Mouse (Mus musculus): Measurements from ENCODE around the gene Angel1. TPM values are rescaled to one million over a fixed set of nuclear protein-coding genes. Genes with fewer than 3 reads are reported as not detected.

Gene Angel1
- polyA plus RNA-seq (2015; fragmentation: Nextera tagmentation; extraction: Ambion mirVana): 6.2 TPM in 2 replicates

DNA sequence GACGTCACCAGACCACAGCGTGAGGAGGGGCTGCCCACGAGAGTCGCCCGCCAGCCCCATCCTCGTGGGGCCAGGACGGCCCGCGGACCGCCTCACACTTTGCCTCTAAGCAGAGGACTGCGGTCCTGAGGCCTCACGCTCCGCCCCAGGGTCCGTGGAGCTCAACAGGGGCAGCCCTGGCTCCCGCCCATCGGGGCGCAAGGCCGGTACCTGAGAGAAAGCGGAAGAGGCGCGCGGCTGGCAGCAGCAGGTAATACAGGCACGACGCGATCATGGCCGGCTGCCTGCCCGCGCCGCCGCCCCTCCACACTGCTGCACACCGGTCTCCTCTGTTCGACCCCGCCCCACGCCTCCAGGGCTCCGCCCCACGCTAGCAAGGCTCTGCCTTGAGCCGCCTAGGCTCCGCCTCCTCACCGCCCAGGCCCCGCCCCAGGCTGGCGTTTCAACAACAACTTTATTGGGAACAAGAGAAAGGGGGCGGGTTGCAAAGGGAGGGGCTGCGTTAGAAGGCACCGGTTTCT, at the start of gene Angel1:
Gene Angel1 (minus strand): TSS at position 341 of the 521 bp plus-strand sequence.
- no peaks in the 10 kb centered on the region for H3K27me3 ChIP-seq (ENCODE audit: insufficient read depth, low read length)
- no peaks in the 10 kb centered on the region for H3K4me1 ChIP-seq (replicated peaks; ENCODE audit: insufficient read depth, low read length)
- H3K36me3 ChIP-seq (ENCODE audit: insufficient read depth, low read length): no peaks in the 10 kb centered on the region
- H3K4me2 ChIP-seq (ENCODE audit: low read length): peak within 1 kb of the TSS; percentile 94
- TF ChIP-seq CTCF (IDR thresholded peaks at IDR 0.05; ENCODE audit: low read depth): peak; percentile 9; the same call in 1 of the 2 replicates
- peak within 1 kb of the TSS; percentile 61 for H3K9ac ChIP-seq (ENCODE audit: low read depth, low read length)
- H3K27ac ChIP-seq: no peak within 1 kb of the TSS
- WGBS: under 1% methylated on average over 40 of the region's 44 CpGs
- no peaks in the 10 kb centered on the region for H3K9me3 ChIP-seq (replicated peaks; ENCODE audit: low read length)
- ATAC-seq (replicated peaks; ENCODE audit: low FRiP score, low read depth): peak; percentile 99
- H3K4me3 ChIP-seq (replicated peaks; ENCODE audit: low read depth, low read length): peak within 1 kb of the TSS; percentile 60
- DNase-seq (ENCODE audit: low spot score): peak; percentile 97

DNA sequence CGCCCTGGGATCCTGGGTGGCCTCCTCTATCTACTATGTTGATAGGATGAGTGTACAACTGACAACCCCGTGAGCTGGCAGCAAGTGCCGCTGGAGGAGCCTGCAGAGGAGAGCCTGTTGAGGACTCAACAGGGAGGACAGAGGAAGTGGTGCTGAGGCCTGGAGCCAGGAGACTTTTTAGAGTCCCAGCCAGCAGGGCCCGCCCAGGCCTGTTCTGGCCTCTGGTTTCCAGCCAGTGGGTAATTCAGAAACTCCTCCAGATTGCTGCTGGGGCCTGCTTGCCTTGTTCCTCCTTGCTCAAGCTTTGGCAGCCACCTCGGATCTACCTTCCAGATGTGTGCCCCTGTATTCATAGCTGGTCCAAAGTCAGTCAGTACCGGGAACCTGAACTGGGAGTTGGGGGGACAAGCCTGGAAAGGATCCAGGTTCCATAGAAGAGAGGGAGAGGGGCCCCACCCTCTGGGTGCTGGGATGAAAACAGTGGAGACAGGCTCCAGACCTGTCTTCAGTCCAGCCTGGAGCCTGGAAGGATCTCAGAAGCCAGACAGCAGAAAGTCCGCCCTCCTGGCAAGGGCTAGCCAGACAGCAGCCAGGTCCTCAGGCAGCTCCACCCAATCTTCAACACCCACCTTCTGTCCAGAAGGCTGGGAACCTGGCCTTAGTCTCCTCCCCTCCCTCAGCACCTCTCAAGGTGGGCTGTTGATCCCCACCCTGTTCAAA, 49.5 kb upstream of the Angel1 start:
- Histone ChIP-seq H3K9me3 (replicated peaks; ENCODE audit: low read length) (no peaks in the 10 kb centered on the region), H3K4me1 (replicated peaks; ENCODE audit: insufficient read depth, low read length) (no peaks in the 10 kb centered on the region), H3K27me3 (ENCODE audit: insufficient read depth, low read length) (no peaks in the 10 kb centered on the region), H3K36me3 (ENCODE audit: insufficient read depth, low read length) (no peaks in the 10 kb centered on the region), H3K4me3 (replicated peaks; ENCODE audit: low read depth, low read length) (no peak overlapping the region), H3K9ac (ENCODE audit: low read depth, low read length) (no peak overlapping the region), H3K27ac (no peak overlapping the region), H3K4me2 (ENCODE audit: low read length) (no peak overlapping the region)
- no peak for TF ChIP-seq CTCF (IDR thresholded peaks at IDR 0.05; ENCODE audit: low read depth)
- DNase-seq (ENCODE audit: low spot score) (no peak), ATAC-seq (replicated peaks; ENCODE audit: low FRiP score, low read depth) (no peak)
- 77% methylated on average over 7 of the region's 7 CpGs for WGBS

DNA sequence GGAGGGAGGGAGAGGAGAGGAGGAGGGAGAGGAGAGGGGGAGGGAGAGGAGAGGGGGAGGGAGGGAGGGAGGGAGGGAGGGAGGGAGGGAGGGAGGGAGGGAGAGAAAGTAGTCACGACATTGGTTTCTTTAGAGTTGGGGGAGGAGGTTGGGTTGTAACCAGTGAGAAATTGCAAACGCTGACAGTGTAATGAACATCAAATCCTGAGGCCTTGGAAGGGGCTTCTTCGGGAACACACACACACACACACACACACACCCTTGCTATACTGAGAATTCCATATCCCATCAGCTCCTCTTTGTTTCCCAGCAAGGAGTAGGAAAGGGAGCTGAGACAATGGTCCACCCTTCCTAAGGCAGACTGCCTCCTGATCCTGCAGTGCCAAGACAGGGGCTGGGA, 46.3 kb upstream of the Angel1 start:
- Histone ChIP-seq H3K27me3 (ENCODE audit: insufficient read depth, low read length) (no peaks in the 10 kb centered on the region), H3K27ac (no peak overlapping the region), H3K4me2 (ENCODE audit: low read length) (no peak overlapping the region), H3K4me3 (replicated peaks; ENCODE audit: low read depth, low read length) (no peak overlapping the region), H3K36me3 (ENCODE audit: insufficient read depth, low read length) (no peaks in the 10 kb centered on the region), H3K9ac (ENCODE audit: low read depth, low read length) (no peak overlapping the region), H3K4me1 (replicated peaks; ENCODE audit: insufficient read depth, low read length) (no peaks in the 10 kb centered on the region; the same call in 1 of the 2 replicates), H3K9me3 (replicated peaks; ENCODE audit: low read length) (no peaks in the 10 kb centered on the region)
- ATAC-seq (replicated peaks; ENCODE audit: low FRiP score, low read depth) (no peak), DNase-seq (ENCODE audit: low spot score) (no peak)
- WGBS: 23% methylated on average over 3 of the region's 3 CpGs
- no peak for TF ChIP-seq CTCF (IDR thresholded peaks at IDR 0.05; ENCODE audit: low read depth)

DNA sequence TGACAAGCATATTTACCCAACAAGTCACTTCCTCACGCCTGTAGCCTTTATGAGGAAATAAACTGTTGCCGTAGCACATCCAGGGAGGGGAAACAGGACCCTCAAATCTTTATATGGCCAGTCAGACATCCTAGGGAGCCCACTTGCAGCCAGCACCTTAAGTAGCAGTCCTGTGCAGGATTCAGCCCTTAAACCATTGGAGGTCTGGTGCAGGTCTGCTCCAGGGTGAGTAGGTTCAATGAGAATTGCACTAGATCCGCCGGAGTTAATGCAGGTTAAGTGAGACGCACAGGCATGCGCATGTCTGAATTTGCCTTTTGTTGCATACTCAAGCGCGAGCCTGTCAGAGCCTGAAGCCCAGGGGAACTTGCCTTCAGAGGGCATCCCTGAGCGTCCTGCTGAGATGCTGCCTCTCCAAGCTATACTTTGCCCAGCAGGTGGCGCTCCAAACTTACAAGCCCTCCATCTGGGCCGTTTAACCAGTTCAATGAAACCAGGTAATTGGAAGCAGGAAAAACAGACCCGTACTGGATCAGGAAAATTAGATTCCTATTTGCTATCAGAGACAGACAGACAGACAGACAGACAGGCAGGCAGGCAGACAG, 45.7 kb upstream of the Angel1 start:
- Histone ChIP-seq H3K27me3 (ENCODE audit: insufficient read depth, low read length) (no peaks in the 10 kb centered on the region), H3K4me1 (replicated peaks; ENCODE audit: insufficient read depth, low read length) (no peaks in the 10 kb centered on the region; the same call in 1 of the 2 replicates), H3K4me3 (replicated peaks; ENCODE audit: low read depth, low read length) (no peak overlapping the region), H3K9ac (ENCODE audit: low read depth, low read length) (no peak overlapping the region), H3K27ac (no peak overlapping the region), H3K9me3 (replicated peaks; ENCODE audit: low read length) (no peaks in the 10 kb centered on the region), H3K4me2 (ENCODE audit: low read length) (no peak overlapping the region), H3K36me3 (ENCODE audit: insufficient read depth, low read length) (no peaks in the 10 kb centered on the region)
- ATAC-seq (replicated peaks; ENCODE audit: low FRiP score, low read depth): peak; percentile 81
- peak; percentile 98 for DNase-seq (ENCODE audit: low spot score)
- 10% methylated on average over 12 of the region's 12 CpGs for WGBS
- TF ChIP-seq CTCF (IDR thresholded peaks at IDR 0.05; ENCODE audit: low read depth): peak; percentile 98

DNA sequence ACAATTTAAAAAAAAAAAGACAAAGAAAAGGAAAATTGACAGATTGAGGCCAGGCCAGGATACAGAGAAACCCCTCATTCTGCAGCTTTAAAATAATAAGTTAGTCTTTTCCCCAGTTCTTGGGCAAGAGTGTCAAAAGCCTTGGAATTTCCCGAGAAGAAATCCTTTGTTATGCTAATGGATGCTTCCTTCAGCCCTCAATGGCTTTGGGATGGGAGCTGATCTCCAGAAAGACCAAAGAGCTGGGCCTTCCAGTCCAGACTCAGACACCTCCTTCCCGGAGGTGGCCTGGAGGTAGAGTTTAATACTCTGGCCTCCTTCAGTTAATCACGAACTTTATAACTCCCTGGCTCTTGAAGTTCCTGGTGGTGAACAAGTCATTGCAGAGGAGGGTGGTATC, 44.7 kb upstream of the Angel1 start:
- H3K4me2 ChIP-seq (ENCODE audit: low read length): no peak overlapping the region
- no peak overlapping the region for H3K4me3 ChIP-seq (replicated peaks; ENCODE audit: low read depth, low read length)
- DNase-seq (ENCODE audit: low spot score) (no peak), ATAC-seq (replicated peaks; ENCODE audit: low FRiP score, low read depth) (no peak)
- no peaks in the 10 kb centered on the region for H3K27me3 ChIP-seq (ENCODE audit: insufficient read depth, low read length)
- H3K4me1 ChIP-seq (replicated peaks; ENCODE audit: insufficient read depth, low read length): no peaks in the 10 kb centered on the region; the same call in 1 of the 2 replicates
- H3K36me3 ChIP-seq (ENCODE audit: insufficient read depth, low read length): no peaks in the 10 kb centered on the region
- H3K9me3 ChIP-seq (replicated peaks; ENCODE audit: low read length): no peaks in the 10 kb centered on the region
- no peak overlapping the region for H3K27ac ChIP-seq
- 23% methylated on average over 3 of the region's 3 CpGs for WGBS
- H3K9ac ChIP-seq (ENCODE audit: low read depth, low read length): no peak overlapping the region
- TF ChIP-seq CTCF (IDR thresholded peaks at IDR 0.05; ENCODE audit: low read depth): no peak

DNA sequence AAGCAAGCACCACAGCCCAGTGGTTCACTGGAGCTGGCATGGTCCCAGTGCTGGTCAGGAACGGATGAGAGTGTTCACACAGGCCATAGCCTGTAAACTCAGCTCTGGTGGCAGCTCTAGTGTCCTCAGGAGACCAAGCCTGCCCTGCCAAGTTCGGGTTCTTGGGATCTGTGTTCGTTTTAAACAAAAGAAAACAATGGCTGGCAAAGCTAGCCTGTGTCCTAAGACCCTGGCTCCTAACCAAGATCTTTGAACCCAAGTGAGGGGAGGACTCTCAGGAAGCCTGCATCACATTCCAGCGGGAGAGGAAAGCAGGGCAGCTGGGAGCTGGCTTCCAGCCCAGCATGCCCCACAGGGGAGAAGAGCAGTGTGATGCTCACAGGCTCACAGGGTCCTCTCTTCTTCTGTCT, 44.0 kb upstream of the Angel1 start:
- no peaks in the 10 kb centered on the region for H3K9me3 ChIP-seq (replicated peaks; ENCODE audit: low read length)
- no peak for TF ChIP-seq CTCF (IDR thresholded peaks at IDR 0.05; ENCODE audit: low read depth)
- no peaks in the 10 kb centered on the region for H3K27me3 ChIP-seq (ENCODE audit: insufficient read depth, low read length)
- no peak for ATAC-seq (replicated peaks; ENCODE audit: low FRiP score, low read depth)
- no peaks in the 10 kb centered on the region for H3K36me3 ChIP-seq (ENCODE audit: insufficient read depth, low read length)
- peak; percentile 39 for DNase-seq (ENCODE audit: low spot score)
- H3K4me3 ChIP-seq (replicated peaks; ENCODE audit: low read depth, low read length): no peak overlapping the region
- no peak overlapping the region for H3K9ac ChIP-seq (ENCODE audit: low read depth, low read length)
- no peak overlapping the region for H3K4me2 ChIP-seq (ENCODE audit: low read length)
- H3K4me1 ChIP-seq (replicated peaks; ENCODE audit: insufficient read depth, low read length): no peaks in the 10 kb centered on the region; the same call in 1 of the 2 replicates
- 19% methylated on average over 4 of the region's 4 CpGs for WGBS
- peak overlapping the region; percentile 47; the same call in 1 of the 2 replicates for H3K27ac ChIP-seq

All from kidney, postnatal 0 days (tissue).